Mouse (Mus musculus) lung, adult 2 months (tissue): Measurements from ENCODE around the gene Rspry1.

Source experiments
- CTCF ChIP-seq: fragments of 200-500 bp; IDR thresholded peaks from 2 replicates; pipeline ENCODE4 v1.5.1; 2011; ENCODE audit warnings: mild to moderate bottlenecking, low read length, control low read depth; ENCODE audit not compliant: insufficient read depth
- POLR2A ChIP-seq: fragments of 200-500 bp; IDR thresholded peaks from 2 replicates; pipeline ENCODE4 v1.6.1; 2011; ENCODE audit warnings: low read depth, mild to moderate bottlenecking, control low read depth, low read length, borderline replicate concordance; ENCODE audit errors: extremely low read depth

DNA sequence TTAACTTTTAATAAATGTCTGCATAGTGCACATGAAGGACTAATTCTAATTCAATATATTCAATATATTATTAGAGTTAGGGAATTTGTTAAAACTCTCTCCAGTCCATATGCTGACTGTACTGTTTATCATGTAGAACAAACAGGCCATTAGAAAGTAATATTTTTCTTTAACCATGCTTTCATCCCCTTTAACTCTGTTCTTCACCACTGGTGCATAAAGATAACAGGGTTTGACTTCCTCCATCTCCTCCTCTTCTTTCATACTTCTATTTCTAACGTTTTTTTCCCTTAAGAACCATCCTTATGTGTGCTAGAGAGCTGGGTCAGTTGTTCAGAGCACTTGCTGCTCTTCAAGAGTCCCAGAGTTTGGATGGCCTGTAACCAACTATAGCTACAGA lies 43.5 kb downstream of the Rspry1 start:
- TF ChIP-seq POLR2A, result no peak
- TF ChIP-seq CTCF, result no peak
